Mouse (Mus musculus) cerebellum, postnatal 36 days (tissue): ENCODE data around the gene Pfkfb2.

Source experiments
- DNase-seq, 2 experiments: peaks; one replicate each; pipeline ENCODE4 v3.0.0; 2021 to 2022; ENCODE audit warnings: mixed read lengths in 2 of 2

Gene Pfkfb2

DNA sequence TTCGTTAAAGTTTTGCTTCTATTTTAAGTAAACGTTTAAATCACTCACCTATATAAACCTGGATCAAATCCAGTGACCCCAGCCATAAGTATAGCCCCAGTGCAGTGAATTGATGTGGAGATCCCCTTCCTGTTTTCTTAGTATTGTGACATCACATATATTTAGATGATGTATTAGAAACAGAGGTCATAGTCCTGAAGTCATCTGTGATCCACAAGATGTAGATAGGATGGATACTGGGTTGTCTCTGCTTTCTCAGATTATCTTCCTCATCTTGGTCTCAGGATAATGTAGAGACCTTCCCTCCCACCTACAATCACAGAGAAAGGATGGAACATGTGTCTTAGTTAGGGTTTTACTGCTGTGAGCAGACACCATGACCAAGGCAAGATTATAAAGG is at the start of gene Pfkfb2:
TSS of gene Pfkfb2 (minus strand) at position 101 of the 400 bp plus-strand sequence.
- no peak for DNase-seq

- DNase-seq, result no peak
Measured at GRCm38 (mm10) chr1:130776645-130777044, 47.6 kb upstream of the Pfkfb2 start.

DNA sequence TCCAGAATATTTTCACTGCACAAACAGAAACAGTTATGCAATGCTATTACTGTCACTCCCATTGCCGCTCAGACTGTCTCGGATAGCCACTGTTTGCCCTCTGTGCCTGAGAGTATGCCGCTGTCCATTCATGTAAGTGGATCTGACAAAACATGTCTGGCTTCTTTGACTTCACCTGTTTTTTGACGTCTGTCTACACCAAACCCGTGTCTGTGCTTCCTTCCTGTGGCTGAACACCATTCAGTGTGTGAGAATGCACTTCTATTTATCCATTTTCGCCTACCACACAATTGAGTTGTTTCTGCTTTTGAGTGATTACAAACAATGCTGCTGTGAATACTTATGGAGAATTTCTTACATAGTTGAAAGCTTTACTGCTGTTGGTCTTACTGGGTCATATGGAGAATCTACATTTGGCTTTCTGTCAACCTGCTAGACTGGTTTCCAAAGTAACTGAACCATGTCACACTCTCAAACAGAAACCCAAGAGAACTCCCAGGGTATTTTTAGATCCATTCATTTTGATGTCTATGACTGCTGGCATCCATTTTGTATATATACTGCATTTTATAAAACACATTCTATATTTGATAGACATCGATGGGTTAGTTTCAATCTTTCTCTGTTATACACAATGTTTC is 46.8 kb upstream of the Pfkfb2 start:
- DNase-seq, result no peak

DNA sequence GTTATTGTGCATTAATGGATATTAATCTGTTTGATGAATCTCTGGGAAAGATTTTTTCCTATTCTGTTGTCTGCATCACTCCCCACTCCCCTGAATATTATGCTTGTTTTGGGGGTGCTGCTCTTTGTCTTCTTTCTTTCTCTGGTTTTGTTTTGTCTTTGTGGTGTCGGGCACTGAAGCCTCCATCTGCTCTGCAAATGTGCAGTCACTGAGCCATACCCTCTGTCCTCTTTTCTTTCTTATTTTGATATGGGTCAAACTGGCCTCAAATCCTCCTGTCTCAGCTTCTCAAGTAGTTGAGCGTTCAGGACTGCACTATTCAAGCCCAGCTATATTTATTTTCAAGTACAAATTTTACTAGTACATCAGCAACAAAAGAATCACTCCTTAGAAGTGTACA is 46.2 kb upstream of the Pfkfb2 start:
- no peak for DNase-seq

- DNase-seq, result no peak
Measured at GRCm38 (mm10) chr1:130770981-130771494, 42.0 kb upstream of the Pfkfb2 start.

- DNase-seq, result no peak
Measured at GRCm38 (mm10) chr1:130770487-130770886, 41.4 kb upstream of the Pfkfb2 start.

GRCm38 (mm10) chr1:130769925-130770324 is 40.9 kb upstream of the Pfkfb2 start:
- no peak for DNase-seq

DNA sequence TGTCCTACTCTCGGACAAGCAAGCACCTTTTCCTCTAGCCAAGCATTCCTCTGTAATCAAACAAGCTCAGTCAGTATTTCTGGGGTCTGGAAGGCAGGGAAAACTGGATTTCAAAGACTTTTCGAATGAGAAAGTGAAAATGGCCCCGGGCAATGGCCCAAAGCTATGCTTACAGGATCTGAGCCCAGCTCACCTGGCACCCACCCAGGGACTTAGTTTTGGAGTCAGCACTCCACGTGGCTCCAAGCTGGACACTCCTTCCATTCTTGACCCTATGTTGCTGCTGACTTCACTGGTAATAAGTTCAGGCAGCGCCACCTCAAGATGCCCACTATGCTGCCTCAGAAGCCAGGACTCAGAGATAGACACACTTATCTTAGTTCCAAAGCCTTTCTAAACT is 38.0 kb upstream of the Pfkfb2 start:
- DNase-seq, result no peak

DNA sequence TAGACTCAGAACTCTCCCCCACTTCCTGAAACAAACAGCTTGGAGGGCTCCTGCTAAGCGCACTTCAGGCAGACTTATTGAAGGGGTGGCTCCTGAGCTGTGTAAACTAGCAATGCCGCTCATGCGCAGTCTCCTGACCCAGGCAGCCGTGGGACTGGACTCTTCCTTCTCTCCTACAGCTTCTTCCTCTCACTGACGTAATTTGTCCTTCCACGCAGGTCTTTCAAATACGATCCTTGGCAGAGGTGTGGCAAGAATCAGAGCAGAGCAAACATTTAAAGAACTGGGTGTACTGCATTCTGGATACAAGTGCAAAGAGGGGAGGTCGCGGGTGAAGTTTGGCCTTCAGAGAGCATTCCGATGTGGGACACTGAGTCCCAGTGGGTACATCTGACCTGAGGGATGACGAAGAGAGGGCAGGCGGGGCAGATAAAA is 35.0 kb upstream of the Pfkfb2 start:
- DNase-seq, result no peak

GRCm38 (mm10) chr1:130762045-130762760 is 33.1 kb upstream of the Pfkfb2 start:
- DNase-seq, result no peak

GRCm38 (mm10) chr1:130761597-130761996 is 32.5 kb upstream of the Pfkfb2 start:
- DNase-seq, result no peak

GRCm38 (mm10) chr1:130759689-130760088 is 30.6 kb upstream of the Pfkfb2 start:
- DNase-seq, result no peak

DNA sequence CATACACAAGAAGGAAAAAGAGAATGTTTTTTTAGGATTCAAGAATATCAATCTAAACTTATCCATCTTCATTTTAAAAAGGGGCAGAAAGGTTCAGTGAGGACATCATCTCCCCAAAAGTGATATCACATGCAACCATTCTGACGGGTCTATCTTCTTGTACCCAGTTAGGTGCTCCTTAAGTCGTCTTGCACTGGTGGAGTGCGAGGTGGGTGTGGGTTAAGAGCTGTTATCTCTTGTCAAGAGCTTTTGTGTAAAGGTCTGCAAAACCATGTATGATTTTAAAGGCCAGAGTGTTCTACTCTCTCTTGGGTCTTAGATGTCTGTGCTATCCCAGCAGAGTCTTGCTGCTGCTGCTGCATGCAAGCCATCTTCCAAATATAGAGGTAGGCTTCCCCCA is 17.8 kb upstream of the Pfkfb2 start:
- no peak for DNase-seq

- DNase-seq, result no peak
Measured at GRCm38 (mm10) chr1:130745591-130745990, 16.5 kb upstream of the Pfkfb2 start.

DNA sequence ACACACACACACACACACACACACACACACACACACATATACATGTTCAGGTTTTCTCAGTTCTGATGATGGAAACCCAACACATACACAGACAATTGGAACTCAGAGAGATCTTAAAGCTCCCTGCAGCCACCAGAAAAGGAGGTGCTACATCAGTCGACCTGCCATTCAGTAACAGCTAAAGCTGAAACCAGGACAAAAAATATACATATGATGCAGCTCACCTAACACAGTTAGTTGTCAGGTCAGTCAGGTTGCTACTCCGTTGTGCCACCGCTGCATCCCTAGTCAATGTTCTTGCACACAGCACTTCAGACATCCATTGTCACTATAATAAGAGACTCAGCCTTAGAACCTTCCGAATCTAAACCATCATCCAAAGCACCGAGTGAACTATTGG is 15.9 kb upstream of the Pfkfb2 start:
- no peak for DNase-seq

DNA sequence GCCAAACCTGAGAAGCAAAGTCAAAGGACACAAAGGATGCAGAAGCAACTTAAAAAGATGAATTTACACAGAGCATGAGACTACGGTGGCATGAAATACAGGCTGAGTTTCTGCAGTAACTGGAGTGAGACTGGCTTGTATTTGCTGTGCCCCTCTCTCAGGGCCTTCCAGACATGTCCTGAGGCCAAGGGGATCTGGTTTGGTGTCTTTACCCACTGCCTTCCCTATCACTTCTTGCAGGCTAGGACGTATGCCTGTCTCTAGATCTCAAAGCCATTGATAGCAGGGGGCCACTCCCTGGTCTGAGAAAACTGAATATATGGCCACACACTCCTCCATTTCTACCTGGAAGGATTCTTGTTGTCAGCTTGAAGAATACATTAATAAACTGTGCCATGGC is 15.2 kb upstream of the Pfkfb2 start:
- no peak for DNase-seq

DNA sequence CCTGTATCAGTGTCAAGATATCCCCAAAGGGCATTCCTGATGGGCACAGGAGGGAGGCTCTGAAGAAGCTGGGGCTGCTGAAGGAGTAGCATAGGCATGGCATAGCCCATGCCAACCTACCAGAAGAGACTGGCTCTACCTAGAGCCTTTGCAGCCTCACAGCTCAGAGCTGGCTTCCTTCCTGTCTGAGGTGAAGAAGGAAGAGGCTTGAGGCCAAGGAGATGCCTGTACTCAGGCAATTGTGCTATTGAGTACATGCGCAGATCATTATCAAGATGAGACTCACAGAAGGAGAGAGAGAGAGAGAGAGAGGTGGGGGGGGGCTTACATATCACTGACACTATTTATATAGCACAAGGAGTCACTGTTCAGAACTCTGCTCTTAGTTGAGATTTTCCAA is 14.7 kb upstream of the Pfkfb2 start:
- DNase-seq, result no peak

DNA sequence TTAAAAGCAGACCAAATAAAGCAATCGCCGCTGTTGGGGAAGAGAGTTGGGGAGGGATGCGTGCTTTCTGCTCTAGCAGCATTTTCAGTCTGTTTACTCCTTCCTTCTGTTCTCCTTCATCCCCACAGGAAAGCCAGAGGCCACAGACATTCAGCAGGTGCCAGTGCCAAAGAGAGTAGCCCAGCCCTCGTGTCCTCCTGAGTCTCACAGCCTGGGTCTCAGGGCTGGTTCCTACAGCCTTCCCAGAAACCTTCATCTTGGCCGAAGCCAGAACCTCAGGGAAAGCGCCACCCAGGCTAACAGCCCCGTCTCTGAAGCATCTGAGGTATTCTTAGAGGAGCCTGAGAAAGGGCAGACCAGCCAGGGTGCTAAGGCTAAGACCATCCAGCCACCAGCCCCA is 13.1 kb upstream of the Pfkfb2 start:
- DNase-seq, result no peak

- DNase-seq, result no peak
Measured at GRCm38 (mm10) chr1:130740781-130741720, 12.0 kb upstream of the Pfkfb2 start.

DNA sequence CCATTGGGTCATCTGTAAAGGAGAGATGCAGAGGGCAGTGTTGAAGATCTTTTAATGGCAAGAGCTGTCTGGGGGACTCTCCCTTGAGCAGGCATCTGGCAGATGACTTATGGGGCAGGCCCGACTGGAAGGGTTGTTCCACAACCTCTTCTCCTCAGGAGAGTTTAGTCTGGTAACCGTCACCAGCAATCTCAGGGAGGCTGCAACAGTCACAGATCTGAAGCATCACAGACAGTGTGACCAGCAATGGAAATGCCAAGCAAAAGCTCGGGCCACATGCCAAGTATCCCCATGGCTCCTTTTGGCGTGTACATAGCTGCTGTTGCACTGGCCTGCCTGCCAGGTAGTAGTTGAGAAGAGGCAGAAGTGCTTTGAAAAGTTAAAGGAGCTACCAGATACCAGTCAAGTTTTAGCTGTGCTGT is 11.2 kb upstream of the Pfkfb2 start:
- peak; percentile 81 to 82 for DNase-seq

DNA sequence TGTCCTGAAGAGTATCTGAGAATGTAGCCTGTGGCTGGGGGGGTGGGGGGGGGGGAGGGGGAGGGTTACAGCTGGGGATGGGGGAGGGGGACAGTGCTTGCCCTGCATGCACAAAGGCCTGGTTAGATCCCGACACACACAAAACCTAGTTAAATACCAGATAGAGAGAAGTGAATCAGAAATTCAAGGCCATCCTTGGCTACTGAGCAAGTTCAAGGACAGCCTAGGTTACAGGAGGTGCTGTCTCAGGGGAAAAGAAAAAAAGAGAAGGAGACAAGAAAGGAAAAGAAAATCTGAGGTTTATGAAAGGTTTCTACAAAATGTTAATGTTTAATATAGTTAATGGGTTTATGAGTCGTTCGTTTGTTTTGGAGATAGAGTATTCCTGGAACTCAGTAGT is 10.6 kb upstream of the Pfkfb2 start:
- DNase-seq, result no peak

- no peak for DNase-seq
Measured at GRCm38 (mm10) chr1:130738551-130739106, 9.6 kb upstream of the Pfkfb2 start.

DNA sequence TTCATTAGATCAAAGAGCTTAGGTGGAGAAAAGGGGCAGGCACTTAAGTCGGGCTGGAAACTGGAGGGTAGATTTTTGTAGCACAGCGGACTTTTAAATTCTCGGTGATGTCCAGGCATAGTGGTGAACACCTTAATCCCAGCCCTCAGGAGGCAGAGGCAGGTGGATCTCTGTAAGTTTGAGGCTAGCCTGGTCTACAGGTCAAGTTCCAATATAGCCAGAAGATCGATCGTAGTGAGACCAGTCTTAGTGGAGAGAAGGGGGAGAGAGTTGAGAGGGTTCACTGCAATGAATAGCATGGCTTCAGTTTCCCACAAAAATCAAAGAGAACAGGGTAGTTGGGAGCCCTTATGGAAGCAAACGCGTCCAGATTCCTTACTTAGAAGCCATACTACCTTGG is 8.9 kb upstream of the Pfkfb2 start:
- DNase-seq, result no peak
